8 mouse cellular contexts compared by ENCODE assay signal in genomic region chr12:100725458-100725786, GRCm38 (mm10). TPM values are rescaled to one million over a fixed set of nuclear protein-coding genes. Genes with fewer than 3 reads are reported as not detected.
DNase-seq lines count a peak whose midpoint lies in the region; ATAC-seq and TF ChIP-seq lines count a peak whose summit lies in the region.

No protein-coding gene starts in this region.

- 0 out of 2 replicates have a peak, but pooled peaks cover 3% of the 10 kb centered on the region for H3K4me1 ChIP-seq in kidney, postnatal 0 days (replicated peaks; ENCODE audit: insufficient read depth, low read length)
- no peaks in the 10 kb centered on the region for H3K4me1 ChIP-seq in embryonic facial prominence, embryonic 11.5 days (ENCODE audit: control insufficient read depth, insufficient read depth, low read length)
- peaks cover 3% of the 10 kb centered on the region; the same call in 1 of the 2 replicates for H3K4me1 ChIP-seq in intestine, embryonic 14.5 days (replicated peaks; ENCODE audit: control insufficient read depth, insufficient read depth, low read length)

- no peak for DNase-seq in kidney, postnatal 0 days (ENCODE audit: low spot score)
- DNase-seq in kidney, adult 18-20 months, result no peak
- DNase-seq in embryonic facial prominence, embryonic 11.5 days (ENCODE audit: low spot score), result no peak
- no peak for DNase-seq in intestine, embryonic 14.5 days (ENCODE audit: low spot score)
- DNase-seq in B cell, adult 2 months, result no peak
- DNase-seq in layer of hippocampus, postnatal 25 days (ENCODE audit: extremely low spot score in 1 of 2, low spot score in 1 of 2), result no peak
- no peak for DNase-seq in embryo, embryonic 9.5 days (ENCODE audit: extremely low spot score)

- no peak overlapping the region for H3K27ac ChIP-seq in kidney, postnatal 0 days
- H3K27ac ChIP-seq in embryonic facial prominence, embryonic 11.5 days (replicated peaks; ENCODE audit: low read depth, low read length), result no peak overlapping the region
- H3K27ac ChIP-seq in intestine, embryonic 14.5 days (ENCODE audit: low read depth), result no peak overlapping the region

- WGBS in kidney, postnatal 0 days, result 4% methylated on average over 17 of the region's 17 CpGs
- WGBS in embryonic facial prominence, embryonic 11.5 days, result 8% methylated on average over 17 of the region's 17 CpGs
- WGBS in intestine, embryonic 14.5 days, result 6% methylated on average over 17 of the region's 17 CpGs

- H3K9ac ChIP-seq in kidney, postnatal 0 days (ENCODE audit: low read depth, low read length), result no peak overlapping the region
- H3K9ac ChIP-seq in embryonic facial prominence, embryonic 11.5 days (replicated peaks; ENCODE audit: low read length), result 0 out of 2 replicates have a peak overlapping the region, but pooled peaks have one; percentile 13
- no peak overlapping the region for H3K9ac ChIP-seq in intestine, embryonic 14.5 days (ENCODE audit: low read length)

- H3K4me2 ChIP-seq in kidney, postnatal 0 days (ENCODE audit: low read length), result peak overlapping the region; percentile 47
- H3K4me2 ChIP-seq in embryonic facial prominence, embryonic 11.5 days (ENCODE audit: low read depth, low read length), result peak overlapping the region; percentile 40
- H3K4me2 ChIP-seq in intestine, embryonic 14.5 days (ENCODE audit: low read length), result peak overlapping the region; percentile 59
- peak overlapping the region; percentile 87 for H3K4me2 ChIP-seq in myocyte (ENCODE audit: low read depth)

- no peak for TF ChIP-seq POLR2A in myocyte (IDR thresholded peaks at IDR 0.05; ENCODE audit: insufficient read length, low read depth)

- no peak for TF ChIP-seq CTCF in kidney, postnatal 0 days (IDR thresholded peaks at IDR 0.05; ENCODE audit: low read depth)

- H3K79me2 ChIP-seq in myocyte (ENCODE audit: control insufficient read depth, insufficient read depth), result no peaks in the 10 kb centered on the region

- no peaks in the 10 kb centered on the region for H3K36me3 ChIP-seq in kidney, postnatal 0 days (ENCODE audit: insufficient read depth, low read length)
- no peaks in the 10 kb centered on the region for H3K36me3 ChIP-seq in embryonic facial prominence, embryonic 11.5 days (replicated peaks; ENCODE audit: control insufficient read depth, insufficient read depth, low read depth, low read length)
- no peaks in the 10 kb centered on the region for H3K36me3 ChIP-seq in intestine, embryonic 14.5 days (ENCODE audit: control insufficient read depth, insufficient read depth, low read length)
- H3K36me3 ChIP-seq in myocyte (ENCODE audit: control insufficient read depth, insufficient read depth), result no peaks in the 10 kb centered on the region

- H3K27me3 ChIP-seq in kidney, postnatal 0 days (ENCODE audit: insufficient read depth, low read length), result no peaks in the 10 kb centered on the region
- no peaks in the 10 kb centered on the region for H3K27me3 ChIP-seq in embryonic facial prominence, embryonic 11.5 days (ENCODE audit: control insufficient read depth, insufficient read depth, low read length)
- H3K27me3 ChIP-seq in intestine, embryonic 14.5 days (replicated peaks; ENCODE audit: control insufficient read depth, insufficient read depth, low read length), result no peaks in the 10 kb centered on the region
- H3K27me3 ChIP-seq in myocyte (ENCODE audit: control insufficient read depth, insufficient read depth, insufficient read length), result peaks cover 6% of the 10 kb centered on the region

- peak overlapping the region; percentile 25 for H3ac ChIP-seq in myocyte (ENCODE audit: control insufficient read depth, insufficient read length)

- ATAC-seq in kidney, postnatal 0 days (replicated peaks; ENCODE audit: low FRiP score, low read depth), result no peak
- ATAC-seq in embryonic facial prominence, embryonic 11.5 days (replicated peaks; ENCODE audit: insufficient number of reproducible peaks, low FRiP score, low TSS enrichment, low read depth), result no peak
- ATAC-seq in intestine, embryonic 14.5 days (replicated peaks; ENCODE audit: low FRiP score, low TSS enrichment, low read depth), result no peak

- H3K4me3 ChIP-seq in kidney, postnatal 0 days (replicated peaks; ENCODE audit: low read depth, low read length), result peak overlapping the region; percentile 20; the same call in 1 of the 2 replicates
- peak overlapping the region; percentile 73; the same call in 1 of the 2 replicates for H3K4me3 ChIP-seq in embryonic facial prominence, embryonic 11.5 days (ENCODE audit: low read depth, low read length)
- peak overlapping the region; percentile 46 for H3K4me3 ChIP-seq in intestine, embryonic 14.5 days (ENCODE audit: low read depth, low read length)
- H3K4me3 ChIP-seq in myocyte, result peak overlapping the region; percentile 46

- H3K9me3 ChIP-seq in kidney, postnatal 0 days (replicated peaks; ENCODE audit: low read length), result no peaks in the 10 kb centered on the region
- H3K9me3 ChIP-seq in embryonic facial prominence, embryonic 11.5 days (replicated peaks; ENCODE audit: control insufficient read depth, low read length), result no peaks in the 10 kb centered on the region
- H3K9me3 ChIP-seq in intestine, embryonic 14.5 days (ENCODE audit: control insufficient read depth, low read length), result no peaks in the 10 kb centered on the region

TF ChIP-seq in myocyte, 11 proteins besides CTCF, POLR2A, EP300 and RAD21:
- TF ChIP-seq CEBPB (IDR thresholded peaks at IDR 0.05; ENCODE audit: insufficient read depth, poor library complexity, severe bottlenecking) (no peak), TCF12 (IDR thresholded peaks at IDR 0.05; ENCODE audit: insufficient read depth, poor library complexity, severe bottlenecking) (no peak), USF1 (IDR thresholded peaks at IDR 0.05; ENCODE audit: low read depth) (no peak), MAX (IDR thresholded peaks at IDR 0.05; ENCODE audit: low read depth) (peak; percentile 46)

RNA-seq across cellular contexts. Expression of gene Rps6ka5, which starts 1.4 kb away (rescaled TPM):
- polyA plus RNA-seq in kidney, postnatal 0 days (2015; fragmentation: Nextera tagmentation; extraction: Ambion mirVana), result 3.3 and 3.8 TPM in 2 replicates
- polyA plus RNA-seq in embryonic facial prominence, embryonic 11.5 days (2014; fragmentation: Nextera tagmentation; extraction: Ambion mirVana), result 3.8 and 5.3 TPM in 2 replicates
- 3.2 and 4.8 TPM in 2 replicates for polyA plus RNA-seq in intestine, embryonic 14.5 days (2014; fragmentation: Nextera tagmentation; extraction: Ambion mirVana)
- 1.9 TPM for polyA plus RNA-seq in myocyte (2012; fragmentation: generic; extraction: Trizol)
- 10 to 100 TPM; 20.9 to 22.4 TPM for total RNA-seq in layer of hippocampus, postnatal 25 days (2021)

RNA-seq across cellular contexts. Expression of gene Dglucy, which starts 53.4 kb away (rescaled TPM):
- polyA plus RNA-seq in kidney, postnatal 0 days (2015; fragmentation: Nextera tagmentation; extraction: Ambion mirVana), result 5.0 and 5.7 TPM in 2 replicates
- polyA plus RNA-seq in embryonic facial prominence, embryonic 11.5 days (2014; fragmentation: Nextera tagmentation; extraction: Ambion mirVana), result 0.25 and 1.2 TPM in 2 replicates
- polyA plus RNA-seq in intestine, embryonic 14.5 days (2014; fragmentation: Nextera tagmentation; extraction: Ambion mirVana), result 1.5 and 2.4 TPM in 2 replicates
- polyA plus RNA-seq in myocyte (2012; fragmentation: generic; extraction: Trizol), result 24.4 TPM
- 1 to 10 TPM; 6.4 to 7.4 TPM for total RNA-seq in layer of hippocampus, postnatal 25 days (2021)

Comparison
In these comparisons a context has a peak if more than half of its experiments do, and no peak if none do; other contexts are left out.
1. H3K4me3 ChIP-seq: peak in every context shown above with its lines; median percentile 73 in embryonic facial prominence, embryonic 11.5 days; 46 in intestine, embryonic 14.5 days; 46 in myocyte; 20 in kidney, postnatal 0 days.